Mouse (Mus musculus) kidney, embryonic 16.5 days (tissue): ENCODE data around the gene Pot1b. TPM values are rescaled to one million over a fixed set of nuclear protein-coding genes. Genes with fewer than 3 reads are reported as not detected.

Source experiments
- ATAC-seq: fragments of 200-750 bp; cut with Nextera tagmentation; 2 replicates; pipeline ENCODE4 v1.8.0; 2017; ENCODE audit warnings: moderate TSS enrichment; ENCODE audit not compliant: low FRiP score, low TSS enrichment
- H3K27ac ChIP-seq: fragments of 300-500 bp; sonication (generic); 2 replicates; pipeline ENCODE4 v1.5.1; 2014; ENCODE audit warnings: low read length
- H3K27me3 ChIP-seq: fragments of 300-500 bp; sonication (generic); 2 replicates; pipeline ENCODE4 v1.6.1; 2014; ENCODE audit warnings: low read length, control low read depth, mixed read lengths; ENCODE audit not compliant: insufficient read depth
- H3K36me3 ChIP-seq: fragments of 300-500 bp; sonication (generic); 2 replicates; pipeline ENCODE4 v1.6.1; 2014; ENCODE audit warnings: low read length, control low read depth, mixed read lengths; ENCODE audit not compliant: insufficient read depth
- H3K4me1 ChIP-seq: fragments of 300-500 bp; sonication (generic); 2 replicates; pipeline ENCODE4 v1.6.1; 2014; ENCODE audit warnings: low read length, control low read depth, mixed read lengths; ENCODE audit not compliant: insufficient read depth
- H3K4me2 ChIP-seq: fragments of 300-500 bp; sonication (generic); replicated peaks from 2 replicates; pipeline ENCODE4 v1.6.1; 2014; ENCODE audit warnings: low read depth, low read length
- H3K4me3 ChIP-seq: fragments of 300-500 bp; sonication (generic); 2 replicates; pipeline ENCODE4 v1.5.1; 2014; ENCODE audit warnings: mild to moderate bottlenecking, low read length
- H3K9ac ChIP-seq: fragments of 300-500 bp; sonication (generic); replicated peaks from 2 replicates; pipeline ENCODE4 v1.6.1; 2014; ENCODE audit warnings: low read length
- H3K9me3 ChIP-seq: fragments of 300-500 bp; sonication (generic); 2 replicates; pipeline ENCODE4 v1.6.1; 2016; ENCODE audit warnings: low read length, control low read depth
- WGBS: fragments of 180-500 bp; shearing (Covaris S2); extraction: QIAGEN DNeasy Blood & Tissue Kit; methylation state at CpG from one replicate; pipeline ENCODE4 v1.1.7; 2014; 5-methylcytosine and 5-hydroxymethylcytosine counted together
- polyA plus RNA-seq: library from polyadenylated mRNA; unstranded; fragments of >200 nt; fragmentation: Nextera tagmentation; extraction: Ambion mirVana; gene quantifications from 2 replicates; pipeline ENCODE4 v1.2.1, GENCODE M21; 2015

Pot1b gene
- polyA plus RNA-seq = 7.7 and 10.5 TPM in 2 replicates

DNA sequence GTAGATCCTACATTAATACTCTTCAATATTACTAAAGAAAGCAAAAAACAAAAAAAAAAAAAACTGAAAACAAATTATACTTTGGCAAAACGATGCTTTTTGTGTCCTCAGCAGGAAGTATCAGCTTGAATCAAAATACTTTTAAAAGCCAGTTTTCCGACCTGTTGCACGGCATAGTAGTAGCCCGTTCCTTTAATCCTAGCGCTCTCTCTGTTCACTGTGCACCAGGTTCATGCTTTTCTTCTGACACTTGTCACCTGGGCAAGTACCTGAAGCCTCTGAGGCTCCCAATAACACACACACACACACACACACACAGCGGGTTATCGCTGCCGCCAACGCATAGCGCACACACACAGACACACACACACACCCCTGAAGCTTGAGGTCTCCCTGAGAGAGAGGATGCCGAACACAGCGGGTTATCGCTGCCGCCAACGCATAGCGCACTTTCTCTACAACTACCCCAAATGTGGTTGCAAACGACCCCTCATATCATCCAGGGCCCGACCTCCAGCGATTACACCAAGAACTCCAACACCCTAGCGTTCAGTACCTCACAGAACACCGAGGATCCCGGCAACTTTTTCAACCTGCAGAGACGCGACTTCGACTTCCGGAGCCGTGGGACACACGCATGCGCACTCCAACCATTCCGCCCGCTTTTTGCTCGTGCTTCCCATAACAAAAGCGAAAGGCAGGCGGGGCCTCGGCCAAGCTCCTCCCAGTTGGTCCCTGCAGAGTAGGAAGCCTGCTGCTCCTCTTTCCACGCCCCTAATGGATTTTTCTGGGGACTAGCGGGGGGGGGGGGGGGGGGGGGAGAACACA is at the start of gene Pot1b:
Gene Pot1b, minus strand, starts transcription at position 645 of the 828 bp plus-strand sequence.
- peak within 1 kb of the TSS; percentile 56; the same call in 1 of the 2 replicates for H3K27ac ChIP-seq

DNA sequence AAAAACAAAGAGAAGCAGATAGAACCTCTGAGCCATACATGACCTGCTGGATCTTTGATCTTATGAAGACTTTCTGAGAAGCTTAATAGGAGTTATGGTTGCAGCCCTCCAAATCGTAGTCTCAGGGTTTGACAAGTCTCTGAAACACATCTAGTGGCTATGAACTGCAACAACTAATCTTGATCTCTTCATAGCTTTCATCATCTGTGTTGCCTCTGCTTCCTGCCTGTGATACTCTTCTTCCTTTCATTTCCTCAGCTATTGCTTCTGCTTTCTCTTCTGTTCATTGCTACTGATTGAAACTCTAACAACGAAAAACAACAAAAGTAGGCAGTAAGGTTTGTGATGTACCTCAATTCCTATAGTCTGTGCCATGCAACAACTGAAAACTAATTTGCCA is 38.7 kb upstream of the Pot1b start:
- Histone ChIP-seq H3K9me3 (no peaks in the 10 kb centered on the region), H3K9ac (no peak overlapping the region), H3K4me2 (no peak overlapping the region), H3K36me3 (no peaks in the 10 kb centered on the region), H3K4me3 (no peak overlapping the region), H3K27me3 (no peaks in the 10 kb centered on the region), H3K4me1 (no peaks in the 10 kb centered on the region), H3K27ac (no peak overlapping the region)
- WGBS = 75% methylated on average over 2 of the region's 2 CpGs
- ATAC-seq = no peak

More for the DNA sequence above, at the start of gene Pot1b:
- Histone ChIP-seq H3K27me3 (no peaks in the 10 kb centered on the region), H3K36me3 (0 out of 2 replicates have a peak, but pooled peaks cover under 1% of the 10 kb centered on the region), H3K9me3 (no peaks in the 10 kb centered on the region), H3K4me2 (peak within 1 kb of the TSS; percentile 84), H3K4me1 (no peaks in the 10 kb centered on the region), H3K9ac (peak within 1 kb of the TSS; percentile 80), H3K4me3 (peak within 1 kb of the TSS; percentile 89)
- under 1% methylated on average over 37 of the region's 37 CpGs for WGBS
- peak; percentile 100 for ATAC-seq

DNA sequence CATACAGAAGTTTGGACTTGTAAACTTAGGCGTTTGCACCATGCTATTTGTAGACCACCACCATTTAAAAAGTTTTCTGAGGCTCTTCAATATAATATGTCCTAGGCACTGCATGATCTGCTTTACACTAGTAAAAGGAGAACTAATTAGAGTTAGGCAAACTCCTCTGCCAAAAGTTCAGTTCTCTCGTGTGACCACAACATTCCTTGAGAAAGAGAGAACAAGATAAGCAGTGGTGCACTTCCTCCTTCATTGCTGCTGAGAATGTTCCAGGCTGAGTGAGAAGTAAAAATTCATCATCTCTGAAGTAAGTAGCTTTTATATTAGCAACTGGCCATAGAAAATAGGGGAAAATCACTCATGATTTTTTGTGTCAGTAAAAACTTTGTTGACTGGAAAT is 37.4 kb upstream of the Pot1b start, which contains the start of gene Adgre4:
Gene Adgre4, plus strand, starts transcription at position 199 of the 400 bp plus-strand sequence.
- Histone ChIP-seq H3K4me3 (no peak within 1 kb of the TSS), H3K27ac (no peak within 1 kb of the TSS), H3K9me3 (no peaks in the 10 kb centered on the region), H3K4me2 (no peak within 1 kb of the TSS), H3K36me3 (no peaks in the 10 kb centered on the region), H3K27me3 (no peaks in the 10 kb centered on the region), H3K4me1 (no peaks in the 10 kb centered on the region), H3K9ac (no peak within 1 kb of the TSS)
- no peak for ATAC-seq
- 61% methylated on average over 2 of the region's 2 CpGs for WGBS

DNA sequence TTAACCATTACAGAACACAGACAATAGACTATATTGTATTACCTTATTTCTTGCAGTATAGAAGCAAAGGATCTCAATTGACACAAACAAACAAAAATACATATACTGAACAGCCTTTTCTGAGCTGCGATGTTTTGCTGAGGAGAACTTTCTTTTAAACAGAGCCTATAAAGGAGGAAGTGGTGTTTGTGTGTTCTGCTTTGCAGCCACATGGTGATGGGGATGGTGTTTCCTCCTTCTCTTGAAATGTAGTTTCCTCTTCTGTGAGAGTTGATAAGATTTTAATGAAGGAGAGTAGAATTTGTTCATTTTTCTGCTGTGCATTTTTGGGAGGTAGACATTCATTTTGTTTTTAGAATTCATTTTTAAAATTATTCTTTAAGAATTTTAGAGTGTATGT is 24.2 kb upstream of the Pot1b start:
- Histone ChIP-seq H3K27me3 (no peaks in the 10 kb centered on the region), H3K27ac (no peak overlapping the region), H3K36me3 (no peaks in the 10 kb centered on the region), H3K9me3 (no peaks in the 10 kb centered on the region), H3K4me1 (no peaks in the 10 kb centered on the region), H3K4me2 (no peak overlapping the region), H3K9ac (no peak overlapping the region), H3K4me3 (no peak overlapping the region)
- ATAC-seq = no peak
- WGBS = 90% methylated on average over 1 of the region's 1 CpGs

DNA sequence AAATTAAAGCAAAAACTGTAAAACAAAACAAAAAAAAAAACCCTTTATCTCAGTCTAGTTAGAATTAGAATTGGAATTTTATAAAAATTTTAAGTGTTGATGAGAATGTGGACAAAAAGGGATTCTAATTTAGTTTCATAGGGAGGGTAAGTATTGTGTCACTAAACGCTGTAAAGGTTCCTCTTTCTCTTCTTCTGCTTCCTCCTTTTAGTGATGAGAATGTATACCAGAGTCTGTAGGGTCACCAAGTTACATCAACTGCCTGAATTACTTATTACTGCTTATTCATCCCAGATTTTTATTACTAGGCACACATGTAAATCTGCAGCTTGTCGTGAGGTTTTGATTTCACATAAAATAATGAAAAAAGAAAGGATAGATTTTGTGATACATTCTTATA is 13.8 kb upstream of the Pot1b start:
- H3K9ac ChIP-seq = no peak overlapping the region
- no peak for ATAC-seq
- no peaks in the 10 kb centered on the region for H3K4me1 ChIP-seq
- no peaks in the 10 kb centered on the region for H3K27me3 ChIP-seq
- H3K4me2 ChIP-seq = no peak overlapping the region
- WGBS = 74% methylated on average over 2 of the region's 2 CpGs
- H3K36me3 ChIP-seq = no peaks in the 10 kb centered on the region
- H3K27ac ChIP-seq = no peak overlapping the region
- no peaks in the 10 kb centered on the region for H3K9me3 ChIP-seq
- no peak overlapping the region for H3K4me3 ChIP-seq

DNA sequence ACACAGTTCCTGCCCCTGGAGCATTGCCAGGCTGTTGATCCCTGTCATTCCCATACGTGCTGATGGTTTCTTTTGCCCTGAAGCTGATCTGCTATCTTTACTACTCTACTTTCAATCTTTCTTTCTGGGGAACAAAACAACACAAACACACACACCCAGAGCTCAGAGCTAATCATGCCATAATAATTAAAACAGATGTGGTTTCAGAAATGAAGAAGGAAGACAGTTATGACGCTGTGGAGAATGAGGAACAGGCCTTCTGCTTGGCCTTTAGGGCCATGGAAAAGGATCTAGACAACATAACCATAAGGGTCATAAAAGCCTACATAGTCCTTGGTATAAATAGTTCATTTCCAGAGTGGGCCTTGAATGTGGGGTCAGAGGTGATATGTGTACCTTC is 9.8 kb upstream of the Pot1b start:
- Histone ChIP-seq H3K4me2 (no peak overlapping the region), H3K27me3 (no peaks in the 10 kb centered on the region), H3K36me3 (no peaks in the 10 kb centered on the region), H3K4me3 (no peak overlapping the region), H3K27ac (no peak overlapping the region), H3K9ac (no peak overlapping the region), H3K9me3 (no peaks in the 10 kb centered on the region), H3K4me1 (no peaks in the 10 kb centered on the region)
- no peak for ATAC-seq
- WGBS = 55% methylated on average over 2 of the region's 2 CpGs

DNA sequence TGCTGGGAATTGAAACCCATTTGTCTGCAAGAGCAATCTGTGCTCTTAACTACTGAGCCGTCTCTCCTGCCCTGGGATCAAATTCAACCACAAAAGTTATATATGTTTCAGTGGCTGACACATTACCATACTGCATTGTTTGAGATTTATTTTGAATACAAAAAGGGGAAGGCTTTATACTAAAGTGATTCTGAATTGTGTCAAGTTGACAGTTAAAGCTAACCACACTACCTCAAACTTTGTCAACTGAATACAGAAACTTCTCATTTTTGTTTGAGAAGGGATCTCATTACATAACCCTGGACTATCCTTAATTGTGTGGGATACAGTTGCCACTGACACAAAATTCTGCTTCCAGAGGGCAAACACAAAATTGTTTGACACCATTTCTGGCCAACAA is 8.8 kb upstream of the Pot1b start:
- WGBS = 63% methylated on average over 1 of the region's 1 CpGs
- Histone ChIP-seq H3K27ac (no peak overlapping the region), H3K9ac (no peak overlapping the region), H3K27me3 (no peaks in the 10 kb centered on the region), H3K4me2 (no peak overlapping the region), H3K4me1 (no peaks in the 10 kb centered on the region), H3K36me3 (no peaks in the 10 kb centered on the region), H3K9me3 (no peaks in the 10 kb centered on the region), H3K4me3 (no peak overlapping the region)
- no peak for ATAC-seq

DNA sequence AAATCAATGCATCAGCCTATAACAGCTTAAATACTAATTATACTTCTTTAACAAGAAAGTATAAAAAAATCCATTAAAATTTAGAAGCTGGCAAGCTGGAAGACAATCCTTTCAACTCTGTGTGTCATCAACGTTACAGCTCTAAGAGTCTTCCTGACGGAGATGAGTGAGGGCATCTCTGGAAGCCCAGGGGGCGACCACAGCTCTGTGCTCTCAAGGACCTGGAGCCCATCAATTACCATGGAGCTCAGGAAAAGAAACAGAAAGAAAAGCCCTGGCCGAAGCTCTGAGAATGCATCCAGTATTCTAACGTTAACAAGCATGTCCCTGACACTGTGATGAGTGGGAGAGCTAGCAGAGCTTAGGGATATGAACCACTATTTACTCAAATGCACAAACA is 9.6 kb downstream of the Pot1b start:
- Histone ChIP-seq H3K36me3 (peaks cover 8% of the 10 kb centered on the region; the same call in 1 of the 2 replicates), H3K9ac (no peak overlapping the region), H3K9me3 (no peaks in the 10 kb centered on the region), H3K27me3 (no peaks in the 10 kb centered on the region), H3K4me2 (no peak overlapping the region), H3K4me3 (no peak overlapping the region), H3K4me1 (no peaks in the 10 kb centered on the region), H3K27ac (no peak overlapping the region)
- ATAC-seq = no peak
- 62% methylated on average over 5 of the region's 5 CpGs for WGBS

DNA sequence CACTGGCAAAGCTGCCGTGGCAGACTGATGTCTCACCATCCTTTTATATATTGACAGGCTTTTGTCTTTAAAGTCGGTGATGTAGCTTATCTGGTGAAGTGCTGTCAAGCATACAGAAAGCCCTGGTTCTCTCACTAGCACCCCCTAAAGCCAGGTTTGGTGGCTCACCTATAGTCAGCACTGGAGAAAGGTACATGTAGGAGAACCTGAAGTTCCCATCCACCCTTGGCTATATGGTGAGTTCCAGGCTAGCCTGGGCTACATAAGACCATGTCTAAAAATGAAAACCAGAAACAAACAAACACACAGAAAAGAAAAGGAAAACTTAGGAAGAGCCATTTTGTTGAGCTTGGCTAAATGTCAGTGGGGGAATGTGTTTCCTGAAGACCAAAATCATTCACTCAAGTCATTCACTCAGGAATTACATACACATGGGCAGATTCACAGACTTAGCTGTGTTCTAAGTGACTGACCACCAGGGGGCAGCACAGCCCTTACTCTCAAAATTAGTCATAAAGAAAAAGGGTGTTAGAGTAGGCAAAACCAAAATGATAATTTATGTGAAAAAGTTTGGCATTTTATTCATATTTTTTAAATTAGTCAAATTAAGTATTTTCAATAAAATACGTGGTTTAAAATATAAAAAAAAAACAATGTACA is 10.1 kb downstream of the Pot1b start:
- no peak overlapping the region for H3K4me3 ChIP-seq
- H3K27me3 ChIP-seq = no peaks in the 10 kb centered on the region
- H3K36me3 ChIP-seq = peaks cover 13% of the 10 kb centered on the region
- H3K4me2 ChIP-seq = no peak overlapping the region
- H3K9ac ChIP-seq = no peak overlapping the region
- no peak for ATAC-seq
- 66% methylated on average over 3 of the region's 3 CpGs for WGBS
- no peaks in the 10 kb centered on the region for H3K4me1 ChIP-seq
- H3K9me3 ChIP-seq = no peaks in the 10 kb centered on the region
- H3K27ac ChIP-seq = no peak overlapping the region

DNA sequence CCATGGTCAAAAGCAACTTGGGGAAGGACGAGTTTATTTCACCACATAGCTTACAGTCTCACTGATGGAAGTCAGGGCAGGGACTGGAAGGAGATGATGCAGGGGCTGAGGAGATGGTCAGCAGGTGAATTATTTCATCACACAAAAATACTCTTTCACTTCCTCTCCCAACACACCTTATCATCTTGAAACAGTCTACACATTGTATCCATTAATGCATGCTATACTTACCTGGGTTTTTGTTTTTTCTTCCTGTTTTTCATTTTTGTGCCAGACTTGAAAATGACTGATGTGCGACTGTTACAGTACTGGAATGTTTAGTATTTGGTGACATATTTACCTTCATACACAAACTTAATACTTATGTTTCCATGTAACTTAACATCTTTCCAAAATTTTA is 13.0 kb downstream of the Pot1b start:
- no peak for ATAC-seq
- 90% methylated on average over 2 of the region's 2 CpGs for WGBS
- Histone ChIP-seq H3K4me3 (no peak overlapping the region), H3K27me3 (no peaks in the 10 kb centered on the region), H3K36me3 (peaks cover 16% of the 10 kb centered on the region), H3K27ac (no peak overlapping the region), H3K9me3 (no peaks in the 10 kb centered on the region), H3K4me1 (no peaks in the 10 kb centered on the region), H3K9ac (no peak overlapping the region), H3K4me2 (no peak overlapping the region)
